Mouse (Mus musculus): ENCODE results near the gene Ncr1. TPM values are rescaled to one million over a fixed set of nuclear protein-coding genes. Genes with fewer than 3 reads are reported as not detected.

The Ncr1 gene
- polyA plus RNA-seq, 1 experiment from 2014 or later = not detected

Other genes starting within 250 kb of the Ncr1 start
- 61.0 and 66.6 TPM in 2 replicates for gene Ttyh1, start 218.3 kb upstream of the Ncr1 start, polyA plus RNA-seq (2014; fragmentation: Nextera tagmentation; extraction: Ambion mirVana)
- 45.3 and 54.4 TPM in 2 replicates for gene Leng8, start 200.7 kb upstream of the Ncr1 start, polyA plus RNA-seq (2014; fragmentation: Nextera tagmentation; extraction: Ambion mirVana)
- gene Leng9, start 187.3 kb upstream of the Ncr1 start, polyA plus RNA-seq (2014; fragmentation: Nextera tagmentation; extraction: Ambion mirVana) = 1.9 TPM in 2 replicates
- 19.9 and 20.7 TPM in 2 replicates for gene Cdc42ep5, start 172.9 kb upstream of the Ncr1 start, polyA plus RNA-seq (2014; fragmentation: Nextera tagmentation; extraction: Ambion mirVana)
- not detected in 2 replicates for gene Lilra5, start 100.0 kb upstream of the Ncr1 start, polyA plus RNA-seq (2014; fragmentation: Nextera tagmentation; extraction: Ambion mirVana)
- gene Gp6, start 60.0 kb downstream of the Ncr1 start, polyA plus RNA-seq (2014; fragmentation: Nextera tagmentation; extraction: Ambion mirVana) = 0.73 and 1.2 TPM in 2 replicates
- gene Rdh13, start 107.9 kb downstream of the Ncr1 start, polyA plus RNA-seq (2014; fragmentation: Nextera tagmentation; extraction: Ambion mirVana) = 28.3 and 29.1 TPM in 2 replicates
- gene Eps8l1, start 123.0 kb downstream of the Ncr1 start, polyA plus RNA-seq (2014; fragmentation: Nextera tagmentation; extraction: Ambion mirVana) = 4.6 and 4.9 TPM in 2 replicates
- 38.8 and 44.0 TPM in 2 replicates for gene Ppp1r12c, start 164.0 kb downstream of the Ncr1 start, polyA plus RNA-seq (2014; fragmentation: Nextera tagmentation; extraction: Ambion mirVana)
- 18.1 and 27.4 TPM in 2 replicates for gene Tnnt1, start 178.7 kb downstream of the Ncr1 start, polyA plus RNA-seq (2014; fragmentation: Nextera tagmentation; extraction: Ambion mirVana)
- 1.8 and 2.5 TPM in 2 replicates for gene Tnni3, start 186.5 kb downstream of the Ncr1 start, polyA plus RNA-seq (2014; fragmentation: Nextera tagmentation; extraction: Ambion mirVana)
- gene Dnaaf3, start 194.7 kb downstream of the Ncr1 start, polyA plus RNA-seq (2014; fragmentation: Nextera tagmentation; extraction: Ambion mirVana) = 1.2 and 1.3 TPM in 2 replicates
- gene Syt5, start 209.8 kb downstream of the Ncr1 start, polyA plus RNA-seq (2014; fragmentation: Nextera tagmentation; extraction: Ambion mirVana) = 14.3 and 15.2 TPM in 2 replicates

Measured in hindbrain, embryonic 11.5 days (tissue).